Mouse (Mus musculus) frontal cortex, postnatal 36 days (tissue): ENCODE measurements around the gene Ift122.

Experiments
- DNase-seq, 2 experiments: peaks; one replicate each; pipeline ENCODE4 v3.0.0; 2022; ENCODE audit warnings: low spot score in 2 of 2

Gene Ift122

DNA sequence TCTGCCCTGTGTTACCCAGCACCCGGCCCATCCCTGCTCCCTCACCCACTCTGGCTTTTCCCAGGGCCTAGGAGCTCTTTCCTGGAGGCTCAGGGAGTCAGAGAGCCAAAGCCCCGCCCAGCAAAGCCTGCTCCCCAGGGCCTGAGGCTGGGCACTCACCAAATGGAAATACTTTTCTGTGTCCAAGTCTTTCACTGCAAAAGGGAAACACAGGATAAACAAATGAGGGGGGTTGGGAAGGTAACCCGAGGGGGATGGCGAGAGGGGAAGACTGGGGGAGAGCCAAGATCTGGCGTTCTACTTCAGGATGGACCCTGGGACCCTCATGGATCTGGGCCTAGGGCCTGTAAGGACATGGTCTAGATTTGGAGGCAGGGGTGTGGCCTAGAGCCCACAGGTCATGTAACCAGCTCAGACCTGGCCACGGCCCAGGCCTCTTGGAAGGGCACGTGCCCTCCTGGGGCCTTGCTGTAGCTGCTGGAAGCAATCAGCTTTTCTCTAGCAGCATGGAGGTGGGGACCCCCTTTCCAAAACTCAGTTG is 106.0 kb downstream of the Ift122 start:
- no peak for DNase-seq

DNA sequence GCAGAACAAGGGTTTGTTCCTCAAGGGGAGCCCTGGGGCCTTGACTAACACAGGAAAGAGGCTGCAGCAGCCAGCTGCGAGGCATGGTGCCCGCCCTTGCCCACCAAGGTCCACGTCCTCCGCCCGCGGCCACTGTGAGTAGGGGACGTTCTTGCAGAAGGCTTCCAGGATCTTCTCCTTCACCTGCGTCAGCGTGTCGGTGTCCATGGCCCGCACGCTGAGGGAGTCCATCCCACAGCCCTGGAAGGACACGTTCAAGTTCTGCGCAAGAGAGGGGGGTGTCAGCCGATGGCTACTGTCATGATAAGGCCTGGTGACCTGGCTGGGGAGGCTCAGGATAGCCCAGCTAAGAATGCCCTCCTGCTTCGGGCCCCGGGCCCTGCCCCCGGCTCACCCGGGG is 107.1 kb downstream of the Ift122 start:
- no peak for DNase-seq

DNA sequence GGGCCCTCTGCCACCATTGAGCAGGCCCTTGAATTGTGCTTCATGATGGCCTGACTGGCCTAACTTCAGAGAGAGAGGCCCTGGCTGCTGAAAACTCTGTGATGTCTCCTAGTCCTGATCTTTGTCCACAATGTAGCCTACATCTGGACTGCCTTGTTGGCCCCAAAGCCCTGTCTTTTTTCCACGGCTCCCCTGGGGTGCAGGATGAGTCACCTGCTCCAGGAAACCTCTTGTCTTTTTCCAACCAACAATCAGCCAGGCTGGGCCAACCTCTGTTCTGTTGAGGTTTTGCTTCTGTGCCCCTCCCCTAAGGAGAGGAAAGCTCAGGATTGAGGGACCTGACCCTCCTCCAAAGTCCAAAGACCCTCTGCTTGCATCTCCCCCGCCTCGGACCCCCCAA is 108.5 kb downstream of the Ift122 start:
- no peak for DNase-seq

DNA sequence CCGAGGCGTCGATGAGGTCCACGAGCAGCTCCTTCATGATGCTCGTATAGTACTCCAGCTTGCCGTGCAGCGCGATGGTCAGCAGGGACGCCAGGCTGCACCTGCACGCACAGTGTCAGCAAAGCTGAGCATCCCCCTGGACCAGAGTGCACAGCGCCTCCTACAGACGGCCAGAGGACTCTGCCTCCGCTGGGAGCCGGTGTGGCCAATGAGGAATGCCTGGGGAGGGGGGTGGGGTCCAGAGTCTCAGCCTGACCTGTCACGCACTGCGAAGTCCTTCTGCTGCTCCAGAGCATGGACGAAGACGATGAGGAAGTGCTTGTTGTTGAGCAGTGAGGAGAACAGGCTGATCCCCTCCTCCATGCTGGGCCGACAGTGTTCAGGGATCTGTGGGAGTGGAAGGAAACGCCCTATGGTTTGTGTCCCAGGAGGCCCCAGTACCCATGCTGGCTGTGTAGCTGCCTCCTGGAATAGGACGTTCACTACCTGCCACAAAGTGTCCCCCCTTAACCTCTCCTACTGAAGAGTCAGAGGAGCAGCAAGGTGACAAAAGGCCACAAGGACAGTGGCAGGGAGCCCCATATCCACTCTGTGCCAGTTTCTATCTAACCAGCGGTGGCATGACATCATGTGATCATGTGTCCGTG is 109.3 kb downstream of the Ift122 start:
- DNase-seq, result no peak

DNA sequence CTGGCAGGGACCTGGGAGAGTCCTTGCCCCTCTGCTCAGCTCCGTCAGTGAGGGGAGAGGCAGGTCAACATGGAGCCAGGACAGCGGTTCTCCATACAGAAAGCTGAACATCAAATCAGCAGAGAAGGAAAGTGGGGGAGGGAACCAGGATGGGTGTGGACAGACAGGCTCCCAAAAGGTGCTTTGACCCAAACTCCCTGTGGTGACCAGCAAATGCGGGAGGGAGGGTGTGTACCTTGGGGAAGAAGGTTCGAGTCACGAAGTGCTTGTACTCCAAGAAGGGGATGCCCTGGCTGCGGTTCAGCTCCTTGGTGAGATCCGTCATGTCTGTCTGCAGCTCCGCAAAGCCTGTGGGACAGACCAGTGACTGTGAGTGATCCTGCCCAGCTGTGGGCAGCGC is 110.4 kb downstream of the Ift122 start:
- DNase-seq, result no peak

DNA sequence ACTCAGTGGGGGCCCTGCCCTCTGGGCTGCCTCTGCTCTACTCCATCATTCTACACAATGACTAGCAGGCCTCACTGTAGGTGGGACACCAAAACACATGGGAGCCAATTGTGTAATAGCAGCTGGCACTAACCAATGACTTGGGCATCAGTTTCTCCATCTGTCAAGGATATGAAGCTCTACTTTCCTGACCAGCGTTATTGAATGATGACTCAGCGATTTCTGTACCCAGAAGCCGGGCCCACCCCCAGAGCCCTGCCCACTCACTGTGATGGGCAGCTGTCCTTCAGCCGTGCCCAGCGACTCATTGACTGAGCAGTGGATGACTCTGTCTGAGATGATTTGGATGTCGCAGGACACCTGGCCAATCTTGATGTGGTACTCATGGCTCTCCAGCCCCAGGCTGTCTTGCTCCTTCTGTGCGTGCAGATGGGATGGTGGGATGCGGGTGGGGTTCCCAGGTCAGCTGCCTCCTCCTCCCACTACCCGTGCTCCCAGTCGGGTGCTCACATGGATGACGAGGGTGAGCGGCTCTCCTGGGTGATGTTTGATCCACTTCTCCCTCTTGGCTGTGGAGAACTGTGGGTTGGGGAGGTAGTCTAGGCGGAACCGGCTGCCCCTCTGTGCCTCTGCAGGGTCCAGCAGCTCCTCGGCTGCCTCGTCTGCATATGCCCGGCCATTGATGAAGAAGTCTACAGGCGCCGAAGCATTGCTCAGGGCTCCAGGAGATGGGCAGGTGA is 113.1 kb downstream of the Ift122 start:
- no peak for DNase-seq

GRCm38 (mm10) chr6:115967291-115967880 is 114.1 kb downstream of the Ift122 start:
- DNase-seq, result no peak

DNA sequence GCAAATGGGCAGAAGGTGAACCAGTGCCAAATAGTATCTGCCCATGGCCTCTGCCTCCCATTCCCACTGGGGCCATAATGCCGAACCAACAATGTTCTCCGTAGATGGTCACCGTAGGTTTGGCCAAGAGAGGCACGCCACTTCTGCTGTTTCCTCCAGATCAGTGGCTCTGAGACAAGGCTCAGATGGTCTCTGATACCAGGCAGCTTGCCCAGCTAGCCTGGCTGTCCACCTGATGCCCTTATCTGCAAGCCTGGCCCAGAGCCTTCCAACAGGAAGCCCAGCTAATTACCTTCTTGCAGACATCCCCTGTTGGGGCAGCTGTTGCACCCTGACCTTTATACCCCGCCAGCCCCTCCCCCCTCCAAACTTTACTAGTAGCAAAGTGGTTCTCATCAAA is 114.8 kb downstream of the Ift122 start:
- no peak for DNase-seq

DNA sequence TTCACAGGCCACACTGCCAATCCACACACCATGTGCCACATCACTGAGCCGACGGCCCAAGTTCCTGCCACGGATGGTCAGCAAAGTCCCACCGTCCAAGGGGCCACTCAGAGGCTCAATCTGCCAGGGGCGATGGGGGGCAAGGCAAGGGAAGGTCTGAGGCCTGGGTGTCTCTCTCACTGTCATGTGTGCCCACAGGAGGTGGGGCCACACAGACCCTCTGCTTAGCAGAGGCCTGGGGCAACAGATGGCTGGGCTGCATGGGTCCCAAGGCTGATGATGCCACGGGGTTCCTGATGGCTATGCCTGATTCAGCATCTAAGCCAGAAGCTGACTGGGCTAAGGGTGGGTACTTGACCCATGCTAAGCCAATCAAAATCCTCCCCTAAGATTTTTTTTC is 115.4 kb downstream of the Ift122 start:
- DNase-seq, result no peak

GRCm38 (mm10) chr6:115969103-115969502 is 115.8 kb downstream of the Ift122 start:
- DNase-seq, result no peak

GRCm38 (mm10) chr6:115969952-115970351 is 116.7 kb downstream of the Ift122 start:
- DNase-seq, result no peak

- DNase-seq, result no peak
Measured at GRCm38 (mm10) chr6:115971273-115972060, 118.2 kb downstream of the Ift122 start.

DNA sequence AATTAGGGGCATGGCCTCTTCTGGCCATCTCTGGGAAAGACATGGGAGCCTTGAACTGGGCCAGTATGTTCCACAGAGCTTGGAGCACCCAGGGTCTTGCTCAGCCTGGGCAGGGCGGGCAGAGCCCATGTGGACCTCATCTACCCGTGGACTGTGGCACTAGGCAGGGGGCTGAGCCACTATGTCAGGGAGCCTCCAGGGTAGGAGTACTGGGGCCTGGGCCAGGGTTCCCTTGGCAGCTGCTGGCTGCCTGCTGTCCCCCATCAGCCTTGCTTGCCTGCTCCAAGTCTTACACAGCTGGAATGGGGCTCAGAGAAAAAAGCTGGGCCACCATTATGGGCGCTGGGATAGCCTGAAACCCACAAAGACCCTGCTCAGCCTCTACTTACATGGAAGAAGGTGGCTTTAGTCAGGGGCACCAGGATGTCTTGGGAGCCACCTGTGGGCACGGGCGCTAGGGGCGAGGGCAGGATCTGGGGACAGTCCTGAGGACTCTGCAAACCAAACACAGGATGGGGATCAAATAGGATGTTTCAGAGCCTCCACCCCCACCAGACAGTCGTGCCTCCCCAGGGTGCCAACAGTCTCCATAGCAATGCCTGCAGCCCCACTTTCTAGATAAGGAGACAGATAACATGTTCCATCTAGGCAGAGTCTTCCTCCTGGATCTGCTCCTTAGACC is 119.0 kb downstream of the Ift122 start:
- no peak for DNase-seq

- no peak for DNase-seq
Measured at GRCm38 (mm10) chr6:115973139-115973875, 120.0 kb downstream of the Ift122 start.

- DNase-seq, result no peak
Measured at GRCm38 (mm10) chr6:115973881-115974662, 120.8 kb downstream of the Ift122 start.

DNA sequence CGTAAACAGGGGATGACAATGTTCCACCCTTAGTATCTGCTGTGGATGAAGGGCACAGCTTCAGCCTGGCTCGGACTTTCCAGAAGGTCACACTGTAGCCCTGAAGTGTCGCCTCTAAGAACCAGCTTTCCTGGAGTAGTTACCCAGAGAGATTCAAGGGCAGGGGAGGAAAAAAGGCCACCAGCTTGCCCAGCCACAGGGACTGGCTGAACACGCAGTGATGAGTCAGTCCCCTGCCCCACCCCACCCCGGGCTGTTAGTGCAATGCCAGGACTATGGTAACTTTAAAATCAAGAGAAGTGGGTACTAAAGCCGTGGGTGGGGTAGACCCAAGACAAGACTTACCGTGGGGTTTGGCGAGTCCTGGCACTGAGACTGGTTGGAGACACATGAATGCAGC is 122.3 kb downstream of the Ift122 start:
- no peak for DNase-seq
